Mouse (Mus musculus): Measurements from ENCODE around the gene Them7. TPM values are rescaled to one million over a fixed set of nuclear protein-coding genes. Genes with fewer than 3 reads are reported as not detected.

The Them7 gene
- total and polyA plus RNA-seq, 3 experiments: not detected

GRCm38 (mm10) chr2:105317556-105318184 lies 93.5 kb downstream of the Them7 start:
- Histone ChIP-seq H3K27me3 (ENCODE audit: insufficient read depth, low read length) (no peaks in the 10 kb centered on the region), H3K9me3 (replicated peaks) (no peaks in the 10 kb centered on the region), H3K4me3 (ENCODE audit: low read depth, low read length) (no peak overlapping the region), H3K36me3 (replicated peaks) (no peaks in the 10 kb centered on the region), H3K4me1 (ENCODE audit: insufficient read depth, low read depth, low read length) (no peaks in the 10 kb centered on the region)
- TF ChIP-seq GATA2 (IDR thresholded peaks at IDR 0.05; ENCODE audit: borderline replicate concordance, low read depth, low read length) (no peak), CTCF (IDR thresholded peaks at IDR 0.05; ENCODE audit: low read depth, low read length) (no peak), POLR2AphosphoS5 (IDR thresholded peaks at IDR 0.05; ENCODE audit: insufficient replicate concordance, low read depth, low read length) (no peak), GATA1 (IDR thresholded peaks at IDR 0.05; ENCODE audit: borderline replicate concordance, low read length) (no peak), TAL1 (conservative IDR thresholded peaks at IDR 0.05; ENCODE audit: low read depth, low read length) (no peak)
- DNase-seq (ENCODE audit: low spot score): no peak
- ATAC-seq (ENCODE audit: extremely low read depth, insufficient number of reproducible peaks, low FRiP score, poor library complexity, severe bottlenecking): no peak

GRCm38 (mm10) chr2:105326067-105326466 lies 101.9 kb downstream of the Them7 start:
- no peak for DNase-seq (ENCODE audit: low spot score)
- no peak overlapping the region for H3K4me3 ChIP-seq (ENCODE audit: low read depth, low read length)

GRCm38 (mm10) chr2:105330024-105330423 lies 105.9 kb downstream of the Them7 start:
- Histone ChIP-seq H3K36me3 (replicated peaks) (no peaks in the 10 kb centered on the region), H3K27me3 (ENCODE audit: insufficient read depth, low read length) (peaks cover 5% of the 10 kb centered on the region; the same call in 1 of the 2 replicates), H3K9me3 (replicated peaks) (no peaks in the 10 kb centered on the region), H3K4me1 (ENCODE audit: insufficient read depth, low read depth, low read length) (peaks cover 3% of the 10 kb centered on the region; the same call in 1 of the 2 replicates), H3K4me3 (ENCODE audit: low read depth, low read length) (no peak overlapping the region)
- no peak for DNase-seq (ENCODE audit: low spot score)
- TF ChIP-seq GATA1 (IDR thresholded peaks at IDR 0.05; ENCODE audit: borderline replicate concordance, low read length): no peak
- TF ChIP-seq POLR2AphosphoS5 (IDR thresholded peaks at IDR 0.05; ENCODE audit: insufficient replicate concordance, low read depth, low read length): no peak
- TF ChIP-seq TAL1 (conservative IDR thresholded peaks at IDR 0.05; ENCODE audit: low read depth, low read length): no peak
- TF ChIP-seq GATA2 (IDR thresholded peaks at IDR 0.05; ENCODE audit: borderline replicate concordance, low read depth, low read length): no peak
- TF ChIP-seq CTCF (IDR thresholded peaks at IDR 0.05; ENCODE audit: low read depth, low read length): no peak
- no peak for ATAC-seq (ENCODE audit: extremely low read depth, insufficient number of reproducible peaks, low FRiP score, poor library complexity, severe bottlenecking)

More at GRCm38 (mm10) chr2:105326067-105326466, 101.9 kb downstream of the Them7 start:
- Histone ChIP-seq H3K4me1 (ENCODE audit: insufficient read depth, low read depth, low read length) (no peaks in the 10 kb centered on the region), H3K27me3 (ENCODE audit: insufficient read depth, low read length) (no peaks in the 10 kb centered on the region), H3K9me3 (replicated peaks) (no peaks in the 10 kb centered on the region), H3K36me3 (replicated peaks) (no peaks in the 10 kb centered on the region)
- ATAC-seq (ENCODE audit: extremely low read depth, insufficient number of reproducible peaks, low FRiP score, poor library complexity, severe bottlenecking): no peak
- TF ChIP-seq TAL1 (conservative IDR thresholded peaks at IDR 0.05; ENCODE audit: low read depth, low read length) (no peak), CTCF (IDR thresholded peaks at IDR 0.05; ENCODE audit: low read depth, low read length) (no peak), POLR2AphosphoS5 (IDR thresholded peaks at IDR 0.05; ENCODE audit: insufficient replicate concordance, low read depth, low read length) (no peak), GATA2 (IDR thresholded peaks at IDR 0.05; ENCODE audit: borderline replicate concordance, low read depth, low read length) (no peak), GATA1 (IDR thresholded peaks at IDR 0.05; ENCODE audit: borderline replicate concordance, low read length) (no peak)

- H3K9me3 ChIP-seq (replicated peaks): no peaks in the 10 kb centered on the region
- TF ChIP-seq TAL1 (conservative IDR thresholded peaks at IDR 0.05; ENCODE audit: low read depth, low read length): no peak
- TF ChIP-seq POLR2AphosphoS5 (IDR thresholded peaks at IDR 0.05; ENCODE audit: insufficient replicate concordance, low read depth, low read length): no peak
- TF ChIP-seq GATA1 (IDR thresholded peaks at IDR 0.05; ENCODE audit: borderline replicate concordance, low read length): no peak
- TF ChIP-seq CTCF (IDR thresholded peaks at IDR 0.05; ENCODE audit: low read depth, low read length): no peak
- peaks cover 5% of the 10 kb centered on the region; the same call in 1 of the 2 replicates for H3K27me3 ChIP-seq (ENCODE audit: insufficient read depth, low read length)
- peaks cover 3% of the 10 kb centered on the region; the same call in 1 of the 2 replicates for H3K4me1 ChIP-seq (ENCODE audit: insufficient read depth, low read depth, low read length)
- no peak overlapping the region for H3K4me3 ChIP-seq (ENCODE audit: low read depth, low read length)
- DNase-seq (ENCODE audit: low spot score): no peak
- ATAC-seq (ENCODE audit: extremely low read depth, insufficient number of reproducible peaks, low FRiP score, poor library complexity, severe bottlenecking): no peak
- no peaks in the 10 kb centered on the region for H3K36me3 ChIP-seq (replicated peaks)
These were observed 109.0 kb downstream of the Them7 start for GRCm38 (mm10) chr2:105333107-105333506.

- peaks cover 3% of the 10 kb centered on the region; the same call in 1 of the 2 replicates for H3K4me1 ChIP-seq (ENCODE audit: insufficient read depth, low read depth, low read length)
- TF ChIP-seq GATA1 (IDR thresholded peaks at IDR 0.05; ENCODE audit: borderline replicate concordance, low read length): no peak
- 0 out of 2 replicates have a peak, but pooled peaks have one; percentile 38 for TF ChIP-seq CTCF (IDR thresholded peaks at IDR 0.05; ENCODE audit: low read depth, low read length)
- H3K9me3 ChIP-seq (replicated peaks): no peaks in the 10 kb centered on the region
- no peak overlapping the region for H3K4me3 ChIP-seq (ENCODE audit: low read depth, low read length)
- DNase-seq (ENCODE audit: low spot score) (peak; percentile 12), ATAC-seq (ENCODE audit: extremely low read depth, insufficient number of reproducible peaks, low FRiP score, poor library complexity, severe bottlenecking) (peak; percentile 45; the same call in 1 of the 2 replicates)
- peaks cover 5% of the 10 kb centered on the region; the same call in 1 of the 2 replicates for H3K27me3 ChIP-seq (ENCODE audit: insufficient read depth, low read length)
- H3K36me3 ChIP-seq (replicated peaks): no peaks in the 10 kb centered on the region
These were observed 110.0 kb downstream of the Them7 start for GRCm38 (mm10) chr2:105333976-105334713.

- no peak for ATAC-seq (ENCODE audit: extremely low read depth, insufficient number of reproducible peaks, low FRiP score, poor library complexity, severe bottlenecking)
- H3K4me3 ChIP-seq (ENCODE audit: low read depth, low read length): no peak overlapping the region
- no peaks in the 10 kb centered on the region for H3K9me3 ChIP-seq (replicated peaks)
- H3K36me3 ChIP-seq (replicated peaks): no peaks in the 10 kb centered on the region
- H3K27me3 ChIP-seq (ENCODE audit: insufficient read depth, low read length): peaks cover 5% of the 10 kb centered on the region; the same call in 1 of the 2 replicates
- no peak for TF ChIP-seq GATA2 (IDR thresholded peaks at IDR 0.05; ENCODE audit: borderline replicate concordance, low read depth, low read length)
- no peak for TF ChIP-seq GATA1 (IDR thresholded peaks at IDR 0.05; ENCODE audit: borderline replicate concordance, low read length)
- TF ChIP-seq TAL1 (conservative IDR thresholded peaks at IDR 0.05; ENCODE audit: low read depth, low read length): no peak
- DNase-seq (ENCODE audit: low spot score): no peak
- H3K4me1 ChIP-seq (ENCODE audit: insufficient read depth, low read depth, low read length): peaks cover 3% of the 10 kb centered on the region; the same call in 1 of the 2 replicates
These were observed 111.5 kb downstream of the Them7 start for GRCm38 (mm10) chr2:105335661-105336060.
